Mouse (Mus musculus) hindbrain, embryonic 12.5 days (tissue): ENCODE results near the gene Itih4. TPM values are rescaled to one million over a fixed set of nuclear protein-coding genes. Genes with fewer than 3 reads are reported as not detected.
A peak's percentile ranks its signal among the peaks of the same experiment; 100 is the strongest.

Experiments used
- ATAC-seq: fragments of 200-750 bp; cut with Nextera tagmentation; 2 replicates; pipeline ENCODE4 v1.8.0; 2017; ENCODE audit warnings: moderate TSS enrichment; ENCODE audit not compliant: low FRiP score
- H3K27ac ChIP-seq: fragments of 300-500 bp; sonication (generic); 2 replicates; pipeline ENCODE4 v1.5.1; 2016; ENCODE audit warnings: mild to moderate bottlenecking
- H3K27me3 ChIP-seq: fragments of 300-500 bp; sonication (generic); 2 replicates; pipeline ENCODE4 v1.6.1; 2016; ENCODE audit warnings: mild to moderate bottlenecking
- H3K36me3 ChIP-seq: fragments of 300-500 bp; sonication (generic); 2 replicates; pipeline ENCODE4 v1.6.1; 2016; ENCODE audit warnings: mild to moderate bottlenecking
- H3K4me1 ChIP-seq: fragments of 300-500 bp; sonication (generic); 2 replicates; pipeline ENCODE4 v1.6.1; 2016
- H3K4me2 ChIP-seq: fragments of 300-500 bp; sonication (generic); replicated peaks from 2 replicates; pipeline ENCODE4 v1.6.1; 2016; ENCODE audit warnings: mild to moderate bottlenecking
- H3K4me3 ChIP-seq: fragments of 300-500 bp; sonication (generic); 2 replicates; pipeline ENCODE4 v1.5.1; 2016; ENCODE audit warnings: mild to moderate bottlenecking
- H3K9ac ChIP-seq: fragments of 300-500 bp; sonication (generic); 2 replicates; pipeline ENCODE4 v1.6.1; 2016; ENCODE audit warnings: mild to moderate bottlenecking, moderate library complexity
- H3K9me3 ChIP-seq: fragments of 300-500 bp; sonication (generic); replicated peaks from 2 replicates; pipeline ENCODE4 v1.6.1; 2016; ENCODE audit warnings: mild to moderate bottlenecking
- whole genome bisulfite sequencing: fragments of 180-500 bp; shearing (Covaris S2); methylation state at CpG from one replicate; pipeline ENCODE4 v1.1.7; 2016; 5-methylcytosine and 5-hydroxymethylcytosine counted together
- polyA plus RNA-seq: library from polyadenylated mRNA; unstranded; fragments of >200 nt; fragmentation: Nextera tagmentation; extraction: Ambion mirVana; gene quantifications from 2 replicates; pipeline ENCODE4 v1.2.1, GENCODE M21; 2016

Gene Itih4
- polyA plus RNA-seq, 1 experiment from 2014 or later = 0.19 TPM

DNA sequence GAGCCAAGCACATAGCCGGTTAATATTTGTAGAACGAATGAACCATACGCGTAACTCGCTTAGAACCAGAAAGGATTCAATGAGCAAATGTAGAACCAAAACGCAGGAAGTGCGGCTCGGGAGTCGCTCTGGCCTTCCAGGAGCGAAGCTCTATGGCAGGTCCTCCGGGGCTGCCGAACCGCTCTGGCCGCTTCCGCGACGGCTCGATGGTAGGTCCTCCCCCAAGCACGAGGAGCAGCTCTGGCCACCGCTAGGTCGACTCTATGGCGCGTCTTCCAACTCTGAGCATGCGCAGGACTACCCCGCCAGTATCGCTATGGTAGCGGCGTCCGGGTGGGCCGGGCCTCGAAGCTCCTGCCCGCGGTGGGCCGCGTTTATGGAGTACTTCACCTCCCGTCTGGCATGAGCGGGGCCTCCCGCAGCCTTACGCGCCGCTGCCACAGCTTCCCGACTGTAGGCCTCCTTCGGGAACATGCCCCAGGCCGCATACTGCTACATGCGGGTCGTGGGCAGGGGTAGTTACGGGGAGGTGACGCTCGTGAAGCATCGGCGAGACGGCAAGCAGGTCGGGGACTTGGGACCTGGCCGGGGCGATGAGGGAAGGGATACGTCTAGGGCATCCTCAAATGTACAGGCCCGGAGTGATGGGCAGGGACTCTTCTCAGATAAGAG is 65.0 kb downstream of the Itih4 start, which contains the start of gene Nek4:
Gene Nek4, plus strand, starts transcription at position 224 of the 672 bp plus-strand sequence.
- Histone ChIP-seq H3K27me3 (no peaks in the 10 kb centered on the region), H3K9me3 (no peaks in the 10 kb centered on the region), H3K9ac (peak within 1 kb of the TSS; percentile 77), H3K4me2 (peak within 1 kb of the TSS; percentile 70), H3K4me1 (peaks cover 8% of the 10 kb centered on the region; the same call in 1 of the 2 replicates), H3K27ac (peak within 1 kb of the TSS; percentile 31; the same call in 1 of the 2 replicates), H3K4me3 (peak within 1 kb of the TSS; percentile 76), H3K36me3 (peaks cover 4% of the 10 kb centered on the region; the same call in 1 of the 2 replicates)
- ATAC-seq = peak; percentile 99
- WGBS = under 1% methylated on average over 57 of the region's 57 CpGs

Other genes with a start within 250 kb of the Itih4 start
- gene Rft1, start 232.1 kb upstream of the Itih4 start, polyA plus RNA-seq = 13.1 and 13.7 TPM in 2 replicates
- 17.9 and 18.1 TPM in 2 replicates for gene Sfmbt1, start 171.6 kb upstream of the Itih4 start, polyA plus RNA-seq
- 26.1 and 30.0 TPM in 2 replicates for gene Tmem110, start 60.9 kb upstream of the Itih4 start, polyA plus RNA-seq
- gene Mustn1, start 7.3 kb upstream of the Itih4 start, polyA plus RNA-seq = 0.80 and 2.2 TPM in 2 replicates
- gene Itih3, start 37.3 kb downstream of the Itih4 start, polyA plus RNA-seq = 0.27 and 0.89 TPM in 2 replicates
- not detected in 2 replicates for gene Itih1, start 56.8 kb downstream of the Itih4 start, polyA plus RNA-seq
- gene Nek4, start 64.9 kb downstream of the Itih4 start, polyA plus RNA-seq = 18.6 and 18.9 TPM in 2 replicates
- 73.0 and 76.5 TPM in 2 replicates for gene Glt8d1, start 114.9 kb downstream of the Itih4 start, polyA plus RNA-seq
- 301 and 319 TPM in 2 replicates for gene Spcs1, start 115.2 kb downstream of the Itih4 start, polyA plus RNA-seq
- 191 and 194 TPM in 2 replicates for gene Pbrm1, start 132.7 kb downstream of the Itih4 start, polyA plus RNA-seq
- 75.6 and 82.5 TPM in 2 replicates for gene Gnl3, start 132.7 kb downstream of the Itih4 start, polyA plus RNA-seq
- gene Smim4, start 242.5 kb downstream of the Itih4 start, polyA plus RNA-seq = 54.3 and 63.9 TPM in 2 replicates
- 401 and 429 TPM in 2 replicates for gene Nt5dc2, start 244.6 kb downstream of the Itih4 start, polyA plus RNA-seq